Mouse (Mus musculus): ENCODE results near the gene Ldah.
"Not testable (repeated sequence)": the region's sequence is repeated elsewhere in the genome, so short reads cannot be mapped to it uniquely, and the experiment has no call there.

Gene Ldah

GRCm38 (mm10) chr12:8207978-8208403 lies at the start of gene Ldah:
Gene Ldah (plus strand): TSS chr12:8208107.
- DNase-seq = peak; percentile 90

DNA sequence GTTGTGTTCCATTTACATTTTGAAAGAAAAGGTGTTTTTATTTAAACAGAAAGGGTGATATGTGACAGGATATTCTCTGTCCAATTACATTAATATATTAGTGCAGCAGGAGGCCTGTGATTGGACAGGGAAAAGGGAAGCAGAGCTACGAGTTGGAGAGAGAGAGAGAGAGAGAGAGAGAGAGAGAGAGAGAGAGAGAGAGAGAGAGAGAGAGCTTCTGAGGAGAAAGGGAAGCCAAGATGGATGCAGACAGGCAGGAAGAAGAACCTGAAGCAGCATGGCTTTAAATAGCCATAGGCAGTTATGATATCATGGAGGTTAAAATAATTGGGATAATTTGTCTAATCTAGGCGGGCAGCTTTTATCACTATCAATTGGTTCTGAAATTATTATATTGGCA lies 40.2 kb upstream of the Ldah start:
- no peak for DNase-seq

DNA sequence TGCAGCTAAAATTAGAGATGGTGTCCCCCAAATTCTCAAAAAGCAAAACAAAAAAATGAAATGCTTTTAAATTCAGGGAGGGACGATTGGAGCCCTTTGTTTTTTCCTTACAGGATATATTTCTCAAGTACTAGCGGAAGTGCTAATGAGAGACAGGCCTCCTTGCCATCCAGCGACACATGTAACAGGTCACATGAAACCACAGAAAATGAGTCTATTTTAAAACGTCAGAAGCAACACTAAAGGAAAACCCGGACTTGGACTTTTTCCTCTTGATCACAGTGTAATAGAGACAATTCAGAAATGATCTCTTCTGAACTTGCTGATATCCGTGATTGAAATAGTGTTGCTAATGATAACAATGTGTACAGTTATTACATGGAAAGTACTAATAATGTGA lies 27.0 kb upstream of the Ldah start:
- DNase-seq = no peak

DNA sequence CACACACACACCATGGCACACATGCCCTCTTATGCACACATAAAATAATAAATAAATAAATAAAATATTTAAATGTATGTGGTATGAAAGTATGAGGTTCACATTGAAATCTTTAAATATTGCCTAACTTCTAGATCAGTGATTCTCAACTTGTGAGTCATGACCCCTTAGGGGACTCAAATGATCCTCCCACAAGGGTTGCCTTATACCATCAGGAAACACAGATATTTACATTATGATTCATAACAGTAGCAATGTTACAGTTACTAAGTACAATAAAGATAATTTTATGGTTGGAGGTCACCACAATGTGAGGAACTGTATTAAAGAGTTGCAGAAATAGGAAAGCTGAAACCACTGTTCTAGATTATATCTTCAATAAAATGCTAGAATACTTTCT lies 26.2 kb upstream of the Ldah start:
- DNase-seq = no peak

- DNase-seq = no peak
These were observed 23.4 kb upstream of the Ldah start for GRCm38 (mm10) chr12:8184518-8184917.

DNA sequence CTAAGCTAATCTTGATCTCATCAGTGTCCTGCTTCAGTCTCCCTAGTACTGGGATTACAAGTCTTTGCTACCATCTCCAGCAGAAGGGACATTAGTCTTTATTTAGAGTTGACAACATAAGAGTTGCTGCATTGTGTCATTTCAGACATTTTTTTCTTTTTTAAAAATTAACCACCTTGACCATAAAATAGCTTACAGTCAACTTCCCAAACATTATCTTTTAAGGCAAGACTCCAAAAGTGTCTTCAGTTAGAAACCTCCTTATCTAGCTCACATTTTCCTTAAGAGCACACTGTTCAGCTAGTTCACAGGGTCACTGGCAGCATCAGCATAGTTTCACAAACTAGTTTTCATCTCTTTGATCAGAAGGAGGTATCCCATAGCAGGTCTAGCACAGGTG lies 19.7 kb upstream of the Ldah start:
- DNase-seq = no peak

DNA sequence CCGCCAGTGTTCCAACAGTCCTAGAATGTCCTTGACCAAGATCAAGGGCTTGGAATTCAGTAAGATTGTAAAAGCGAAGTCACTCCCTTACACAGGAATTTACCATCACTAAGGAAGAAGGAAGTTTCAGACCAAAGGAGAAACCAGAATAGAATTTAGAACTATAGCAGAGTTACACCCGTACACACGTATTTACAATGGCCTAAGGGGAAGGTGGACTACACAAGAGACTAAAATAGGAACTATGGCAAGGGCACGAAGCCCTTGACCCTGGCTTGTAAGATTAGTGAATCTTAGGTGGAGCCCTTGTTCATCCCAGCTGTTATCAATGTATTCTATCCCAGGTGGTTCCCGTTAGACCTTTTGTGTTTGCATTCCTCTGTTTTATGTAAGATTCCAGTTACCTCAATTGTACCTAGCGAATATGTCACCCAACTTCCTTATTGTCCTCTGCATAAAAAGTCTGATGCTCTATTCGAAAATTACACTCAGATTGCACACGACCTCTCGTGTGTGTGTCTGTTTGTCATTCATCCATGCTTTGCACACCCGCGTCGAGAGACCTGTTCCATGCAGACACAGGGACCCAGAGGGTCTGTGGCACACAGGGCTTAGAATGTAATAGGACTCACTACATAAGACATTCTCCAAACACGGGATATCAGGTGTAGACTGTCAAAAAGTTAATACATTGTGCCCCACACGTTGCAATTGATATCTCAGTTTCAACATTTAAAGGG lies 18.9 kb upstream of the Ldah start:
- DNase-seq = not testable (repeated sequence)

- no peak for DNase-seq
These were observed 18.2 kb upstream of the Ldah start for GRCm38 (mm10) chr12:8189722-8190121.

DNA sequence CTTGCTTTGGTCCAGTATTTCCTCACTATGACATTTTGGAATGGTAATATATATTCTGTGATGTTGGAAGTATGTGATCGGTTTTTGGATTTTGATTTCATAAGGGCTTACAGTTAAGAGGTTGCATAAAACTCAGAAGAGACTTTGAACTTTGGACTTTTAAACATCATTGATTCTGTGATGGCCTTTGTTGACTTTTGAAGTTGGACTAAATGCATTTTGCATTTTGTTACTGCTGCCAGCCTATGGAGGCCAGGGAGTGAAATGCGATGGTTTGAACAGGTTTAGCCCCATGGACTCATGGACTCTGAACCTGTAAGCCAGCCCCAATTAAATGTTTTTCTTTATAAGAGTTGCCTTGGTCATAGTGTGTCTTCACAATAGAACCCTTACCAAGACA lies 2.2 kb upstream of the Ldah start:
- DNase-seq = no peak

- no peak for DNase-seq
These were observed 329 bp upstream of the Ldah start for GRCm38 (mm10) chr12:8207578-8207977.

GRCm38 (mm10) chr12:8216392-8217280 lies 8.7 kb downstream of the Ldah start:
- no peak for DNase-seq

DNA sequence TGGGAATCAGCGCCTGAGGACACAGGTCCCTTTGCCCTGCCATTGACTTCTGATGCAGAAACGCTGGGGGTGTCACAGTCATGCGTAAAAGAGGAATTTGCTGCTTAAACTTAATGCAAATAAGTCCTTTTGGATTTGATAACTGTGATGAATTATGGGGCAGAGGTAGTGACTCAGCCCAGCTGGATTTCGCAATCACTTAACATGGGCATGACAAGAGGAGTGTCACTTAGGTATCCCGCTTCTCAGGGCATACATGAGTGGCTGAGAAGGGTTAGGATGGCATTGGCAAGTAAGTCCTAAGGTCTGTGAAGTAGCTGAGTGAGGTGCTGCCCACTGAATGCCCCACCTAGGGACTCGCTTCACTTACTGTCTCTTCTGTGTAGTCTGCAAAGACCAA lies 15.1 kb downstream of the Ldah start:
- DNase-seq = no peak

DNA sequence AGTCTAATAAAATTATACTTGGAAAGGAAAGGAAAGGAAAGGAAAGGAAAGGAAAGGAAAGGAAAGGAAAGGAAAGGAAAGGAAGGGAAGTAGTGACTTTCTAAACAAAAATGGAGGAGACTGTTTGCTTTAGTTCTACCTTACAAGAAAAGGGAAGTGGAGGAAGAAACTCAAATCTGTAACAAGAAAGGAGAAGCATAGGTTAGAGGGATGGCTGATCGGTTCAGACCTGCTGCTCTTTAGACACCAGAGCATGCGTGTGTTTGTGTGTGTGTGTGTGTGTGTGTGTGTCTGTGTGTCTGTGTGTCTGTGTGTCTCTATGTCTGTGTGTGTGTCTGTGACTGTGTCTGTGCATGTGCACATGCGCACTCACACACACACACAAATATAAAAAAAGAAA lies 23.2 kb downstream of the Ldah start:
- no peak for DNase-seq

DNA sequence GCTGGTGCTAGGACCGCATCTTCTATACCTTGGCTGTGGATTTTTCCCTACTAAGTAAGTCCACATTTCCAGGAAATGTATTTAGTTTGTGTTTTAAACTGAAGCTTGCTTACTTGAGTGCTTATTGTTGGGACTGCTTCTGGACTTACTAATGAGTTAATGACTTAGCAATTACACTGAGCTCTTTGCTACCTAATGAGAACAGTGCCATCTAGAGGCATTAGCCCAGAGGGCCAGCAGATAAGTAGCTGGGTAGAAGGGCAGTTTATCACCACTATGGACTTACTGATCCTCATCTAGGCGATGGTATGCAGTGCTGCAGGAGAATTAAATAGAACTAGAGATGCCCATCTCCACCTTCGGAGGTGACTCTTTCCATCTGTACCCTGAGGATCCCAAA lies 24.8 kb downstream of the Ldah start:
- peak; percentile 19 for DNase-seq

GRCm38 (mm10) chr12:8242181-8242580 lies 34.3 kb downstream of the Ldah start:
- DNase-seq = no peak

GRCm38 (mm10) chr12:8244746-8245145 lies 36.8 kb downstream of the Ldah start:
- DNase-seq = no peak

- no peak for DNase-seq
These were observed 52.4 kb downstream of the Ldah start for GRCm38 (mm10) chr12:8260297-8260696.

GRCm38 (mm10) chr12:8266311-8266710 lies 58.4 kb downstream of the Ldah start:
- DNase-seq = no peak

DNA sequence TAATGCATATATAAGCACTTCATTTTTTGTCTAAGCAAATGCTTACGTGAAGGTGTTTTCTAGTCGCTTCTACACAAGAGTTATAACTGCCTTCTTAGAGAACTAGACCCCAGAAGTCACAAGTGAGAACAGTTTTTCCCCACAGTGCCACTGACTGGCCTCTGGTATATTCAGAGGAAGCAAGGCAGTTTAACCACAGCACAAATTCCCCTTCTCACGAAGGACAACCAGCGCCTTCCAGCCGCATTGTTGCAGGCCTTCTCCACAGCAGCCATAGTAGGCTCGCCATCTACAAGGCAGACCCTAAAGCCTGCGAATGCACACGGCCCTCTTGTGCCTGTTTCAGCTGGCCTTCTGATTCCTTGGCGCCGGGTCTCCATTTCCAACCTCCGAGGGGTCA lies 61.7 kb downstream of the Ldah start:
- DNase-seq = no peak

GRCm38 (mm10) chr12:8271405-8271804 lies 63.5 kb downstream of the Ldah start:
- no peak for DNase-seq

- no peak for DNase-seq
These were observed 65.7 kb downstream of the Ldah start for GRCm38 (mm10) chr12:8273471-8274171.

DNA sequence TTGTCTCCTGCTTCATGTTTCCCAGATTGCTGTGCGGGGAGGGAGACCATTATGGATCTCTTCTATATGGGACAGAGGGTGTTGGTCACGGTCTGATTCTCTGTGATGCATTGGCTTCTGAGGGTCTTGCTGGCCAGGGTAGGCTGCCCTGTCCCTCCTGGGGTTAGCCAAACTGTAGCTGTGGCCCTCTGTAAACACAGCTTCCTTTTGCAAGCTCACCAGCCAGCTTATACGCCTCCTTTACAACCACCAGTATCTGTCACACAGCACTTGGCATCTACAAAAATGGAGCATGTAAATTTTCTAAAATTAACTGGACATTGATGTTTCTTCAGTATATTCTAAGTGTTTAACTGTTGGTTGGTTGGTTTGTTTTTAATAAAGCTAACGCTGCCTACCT lies 67.5 kb downstream of the Ldah start:
- DNase-seq = no peak

DNA sequence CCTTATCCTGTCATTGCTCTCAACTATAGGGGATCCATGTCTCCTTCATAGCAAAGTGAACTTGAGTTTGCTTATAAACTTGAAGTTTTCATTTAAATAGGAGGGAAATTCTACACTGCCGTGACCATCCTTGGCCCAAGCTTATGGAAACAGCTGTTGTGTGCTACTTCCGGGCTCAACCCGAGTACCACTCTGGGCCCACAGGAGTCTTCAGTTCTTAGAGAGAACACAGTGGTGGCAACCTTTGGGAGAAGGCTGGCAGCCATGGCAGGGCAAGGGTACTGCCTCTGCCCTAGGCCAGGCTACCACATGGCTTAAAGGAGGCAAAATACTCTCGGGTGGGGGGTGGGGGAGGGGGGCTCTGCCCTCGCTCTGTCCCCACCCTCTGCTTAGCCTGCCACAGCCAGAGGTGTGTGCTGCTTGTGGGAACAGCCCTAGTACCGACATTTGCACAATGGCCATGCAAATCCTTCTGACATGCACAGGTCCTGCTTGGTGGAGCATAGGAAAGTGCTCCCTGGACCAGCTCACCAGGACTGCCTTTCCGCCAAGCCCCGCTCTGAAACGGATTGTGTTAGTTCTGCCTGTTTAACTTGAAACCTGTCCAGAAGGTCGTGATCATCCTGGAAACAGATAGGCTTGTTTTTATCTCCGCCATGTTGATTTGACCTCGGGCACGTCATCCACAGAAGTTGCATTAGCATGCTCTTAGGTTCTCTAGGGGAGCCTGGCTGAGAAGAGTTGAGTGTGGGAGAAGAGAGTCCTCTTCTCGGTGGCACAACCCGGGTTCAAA lies 73.5 kb downstream of the Ldah start:
- no peak for DNase-seq
